Mouse (Mus musculus) E14TG2a.4 (cell line): ENCODE data around the gene Ptprf.

Source experiments
- H3K27me3 ChIP-seq: 2 replicates; pipeline ENCODE4 v1.6.1; 2014; ENCODE audit warnings: low read length, control low read depth; ENCODE audit not compliant: insufficient read depth
- H3K36me3 ChIP-seq: 2 replicates; pipeline ENCODE4 v1.6.1; 2014; ENCODE audit warnings: low read length, control low read depth; ENCODE audit not compliant: insufficient read depth
- H3K4me1 ChIP-seq: replicated peaks from 2 replicates; pipeline ENCODE4 v1.6.1; 2014; ENCODE audit warnings: low read depth, low read length, control low read depth
- H3K4me3 ChIP-seq: replicated peaks from 2 replicates; pipeline ENCODE4 v1.5.1; 2014; ENCODE audit warnings: mild to moderate bottlenecking, low read length
- H3K9me3 ChIP-seq: 2 replicates; pipeline ENCODE4 v1.6.1; 2014; ENCODE audit warnings: low read length, control low read depth
- CTCF ChIP-seq: conservative IDR thresholded peaks from 2 replicates; pipeline ENCODE4 v1.5.1; 2014; ENCODE audit warnings: low read length
- NANOG ChIP-seq: IDR thresholded peaks from 2 replicates; pipeline ENCODE4 v1.6.1; 2014; ENCODE audit warnings: borderline replicate concordance, low read length, mixed read lengths
- POU5F1 ChIP-seq: IDR thresholded peaks from 2 replicates; pipeline ENCODE4 v1.6.1; 2014; ENCODE audit warnings: low read length, borderline replicate concordance

The Ptprf gene

DNA sequence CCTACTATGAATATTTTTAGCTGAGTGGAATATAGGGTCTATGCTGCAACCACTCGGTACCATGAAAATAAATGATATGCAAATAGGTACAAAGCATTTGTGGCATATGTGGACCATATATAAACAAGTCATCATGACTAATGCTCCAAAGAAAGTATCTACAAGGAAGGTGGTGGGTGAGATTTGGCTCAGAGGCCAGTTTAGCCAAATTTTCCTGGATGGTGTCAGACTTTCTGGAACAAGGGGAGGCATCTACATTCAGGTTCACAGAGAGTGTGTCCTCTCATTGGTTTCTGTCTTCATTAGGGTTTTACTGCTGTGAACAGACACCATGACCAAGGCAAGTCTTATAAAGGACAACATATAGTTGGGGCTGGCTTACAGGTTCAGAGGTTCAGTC lies 19.3 kb upstream of the Ptprf start:
- TF ChIP-seq POU5F1 = no peak
- TF ChIP-seq NANOG = no peak
- TF ChIP-seq CTCF = no peak
- H3K4me1 ChIP-seq = 0 out of 2 replicates have a peak, but pooled peaks cover 7% of the 10 kb centered on the region
- H3K27me3 ChIP-seq = peaks cover 40% of the 10 kb centered on the region
- H3K4me3 ChIP-seq = no peak overlapping the region
- no peaks in the 10 kb centered on the region for H3K36me3 ChIP-seq
- H3K9me3 ChIP-seq = peaks cover 7% of the 10 kb centered on the region; the same call in 1 of the 2 replicates

DNA sequence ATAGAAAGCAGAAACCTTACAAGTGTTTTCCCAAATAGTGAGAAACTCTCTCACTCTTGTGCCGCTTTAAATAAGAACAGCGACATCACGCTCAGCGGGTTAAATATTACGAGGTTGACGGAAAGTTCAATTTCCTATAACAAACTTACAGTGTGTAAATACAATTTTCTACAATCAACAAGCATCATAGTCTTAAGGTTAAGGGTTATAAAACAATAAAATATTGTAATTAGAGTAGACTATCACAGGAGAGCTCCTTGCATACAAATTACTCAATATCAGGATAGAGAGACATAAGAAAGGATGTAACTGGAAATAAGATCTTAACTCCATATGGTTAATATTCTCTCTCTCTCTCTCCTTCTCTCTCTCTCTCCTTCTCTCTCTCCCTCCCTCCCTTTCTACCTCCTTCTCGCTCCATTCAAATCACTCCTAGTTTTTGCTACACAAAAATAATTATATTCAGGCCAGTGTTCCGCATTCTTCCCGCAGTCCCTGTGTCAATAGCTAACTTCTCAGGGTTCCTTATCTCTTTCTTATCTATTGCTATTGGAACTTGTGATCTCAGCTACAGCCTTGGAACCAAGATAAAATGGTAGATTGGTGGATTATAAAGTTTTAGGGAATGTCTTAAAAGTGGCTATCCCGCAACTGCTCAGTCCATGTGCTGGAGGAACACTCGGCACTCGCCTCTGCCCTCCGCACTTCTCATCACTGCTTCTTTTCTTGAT lies 16.5 kb upstream of the Ptprf start:
- Histone ChIP-seq H3K27me3 (peaks cover 32% of the 10 kb centered on the region), H3K9me3 (no peaks in the 10 kb centered on the region), H3K4me3 (no peak overlapping the region), H3K36me3 (no peaks in the 10 kb centered on the region), H3K4me1 (peaks cover 16% of the 10 kb centered on the region)
- no peak for TF ChIP-seq POU5F1
- no peak for TF ChIP-seq CTCF
- no peak for TF ChIP-seq NANOG

DNA sequence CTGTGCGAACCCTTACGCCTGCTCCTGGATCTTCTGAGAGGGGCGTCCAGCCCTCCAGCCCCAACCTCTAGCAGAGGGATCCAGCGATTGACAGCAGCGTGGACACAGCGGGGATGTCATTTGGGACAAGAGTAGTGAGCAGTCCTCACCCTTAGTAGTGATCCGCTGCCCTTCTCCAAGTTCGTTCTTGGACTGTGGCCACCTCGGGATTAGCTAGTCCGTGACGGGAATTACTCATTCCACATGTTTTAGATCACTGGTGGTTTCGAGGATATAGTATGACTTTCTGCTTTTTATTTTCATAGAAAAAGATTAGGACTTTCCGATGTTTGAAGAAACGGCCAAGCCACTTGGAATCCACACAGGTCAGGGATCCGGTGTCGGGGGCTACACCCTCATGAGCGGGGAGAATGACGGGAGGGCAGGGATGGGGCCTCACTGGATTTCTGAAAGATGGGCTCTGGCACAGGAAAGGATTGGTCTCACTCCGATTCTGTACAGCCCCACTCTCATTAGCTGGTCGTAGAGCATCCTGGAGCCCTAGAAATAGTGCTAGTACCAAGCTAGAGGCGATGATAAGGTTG lies 15.0 kb upstream of the Ptprf start:
- no peaks in the 10 kb centered on the region for H3K9me3 ChIP-seq
- no peak overlapping the region for H3K4me3 ChIP-seq
- peaks cover 24% of the 10 kb centered on the region for H3K27me3 ChIP-seq
- H3K36me3 ChIP-seq = no peaks in the 10 kb centered on the region
- peaks cover 16% of the 10 kb centered on the region for H3K4me1 ChIP-seq
- TF ChIP-seq CTCF = no peak
- no peak for TF ChIP-seq NANOG
- no peak for TF ChIP-seq POU5F1

DNA sequence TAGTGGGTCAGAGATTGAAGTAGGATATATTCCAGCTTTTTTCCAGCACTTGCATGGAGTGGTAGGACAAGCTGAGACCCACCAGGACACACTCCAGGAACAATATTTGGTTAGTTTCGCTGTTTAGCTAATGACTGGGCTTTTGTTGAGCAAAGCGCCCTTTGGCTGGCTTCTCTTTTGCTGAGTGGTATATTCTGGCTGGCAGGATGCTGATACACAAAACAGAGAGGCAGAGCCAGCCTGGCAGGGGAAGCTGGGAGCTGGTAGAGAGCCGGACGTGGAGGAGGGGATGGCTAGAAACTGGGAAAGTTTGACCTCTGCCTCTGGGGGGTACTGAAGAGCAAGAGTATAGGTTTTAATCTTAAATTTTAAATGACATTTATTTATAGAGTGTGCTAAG lies 13.8 kb upstream of the Ptprf start:
- Histone ChIP-seq H3K4me1 (peaks cover 16% of the 10 kb centered on the region), H3K9me3 (no peaks in the 10 kb centered on the region), H3K36me3 (no peaks in the 10 kb centered on the region), H3K4me3 (no peak overlapping the region), H3K27me3 (peaks cover 21% of the 10 kb centered on the region)
- TF ChIP-seq POU5F1 = no peak
- TF ChIP-seq CTCF = no peak
- TF ChIP-seq NANOG = no peak

DNA sequence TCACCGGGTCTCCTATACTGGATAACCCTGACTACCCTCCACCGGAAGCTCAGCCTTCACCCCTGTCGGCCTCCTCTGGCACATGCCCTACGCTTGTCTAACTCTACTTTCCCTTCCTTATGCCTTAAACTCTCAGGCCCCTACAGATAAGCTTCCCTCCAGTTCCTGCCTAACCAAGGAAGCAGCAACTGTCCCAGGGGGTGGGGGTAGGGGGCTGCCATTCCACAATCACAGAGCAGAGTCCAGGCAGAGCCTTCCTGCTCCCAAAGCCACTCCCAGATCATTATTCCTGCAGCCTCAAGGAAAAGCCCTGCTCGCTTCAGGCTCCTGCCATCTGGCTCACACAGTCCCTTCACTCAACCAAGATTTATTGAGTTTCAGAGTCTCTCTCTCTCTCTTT lies 6.6 kb upstream of the Ptprf start:
- no peak overlapping the region for H3K4me3 ChIP-seq
- H3K36me3 ChIP-seq = no peaks in the 10 kb centered on the region
- H3K27me3 ChIP-seq = peaks cover 13% of the 10 kb centered on the region

DNA sequence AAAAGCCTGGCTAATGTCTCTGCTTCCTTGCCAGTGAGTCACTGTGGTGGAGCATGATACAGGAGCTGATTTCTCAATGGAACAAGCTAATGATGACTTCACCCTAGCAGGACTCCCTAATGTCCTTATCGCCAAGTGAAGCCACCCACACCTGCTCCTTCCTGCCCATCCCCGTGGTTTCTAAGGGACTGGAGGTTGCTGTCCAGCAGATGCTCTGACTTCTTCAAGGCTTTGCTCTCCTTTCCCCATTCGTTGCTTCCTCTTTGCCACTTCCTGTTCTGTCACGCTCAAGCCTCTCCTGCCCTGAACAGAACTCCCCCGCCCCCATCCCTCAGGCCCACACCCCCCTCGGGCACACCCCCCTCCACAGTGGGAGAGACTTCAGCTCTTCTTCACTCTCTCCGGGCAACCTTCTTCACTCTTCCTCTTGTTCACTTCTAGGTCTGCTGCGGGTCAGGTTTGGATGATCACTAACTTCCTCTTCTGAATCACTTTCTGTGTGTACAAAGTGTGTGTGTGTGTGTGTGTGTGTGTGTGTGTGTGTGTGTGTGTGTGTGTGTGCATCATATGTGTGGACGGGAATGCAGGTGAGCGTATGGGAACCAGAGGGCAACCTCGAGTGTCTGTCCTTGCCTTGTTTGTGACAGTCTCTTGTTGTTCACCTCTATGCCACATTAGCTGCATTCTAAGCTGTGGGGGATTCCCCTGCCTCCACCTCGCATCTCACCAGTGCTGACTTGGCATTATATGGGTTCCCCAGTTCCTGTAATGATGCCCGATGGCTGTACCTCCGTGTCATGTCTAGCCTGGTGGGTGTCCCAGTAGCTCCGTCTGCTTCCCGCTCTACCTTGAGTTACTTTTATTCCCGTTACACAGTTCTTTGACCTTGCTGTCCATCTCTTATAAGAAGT lies 4.7 kb upstream of the Ptprf start:
- H3K27me3 ChIP-seq = peaks cover 13% of the 10 kb centered on the region
- peaks cover 34% of the 10 kb centered on the region for H3K4me1 ChIP-seq
- no peaks in the 10 kb centered on the region for H3K36me3 ChIP-seq
- H3K9me3 ChIP-seq = no peaks in the 10 kb centered on the region
- no peak overlapping the region for H3K4me3 ChIP-seq
- TF ChIP-seq NANOG (no peak), CTCF (no peak), POU5F1 (no peak)

More for the DNA sequence above, 6.6 kb upstream of the Ptprf start:
- TF ChIP-seq CTCF (no peak), NANOG (no peak), POU5F1 (no peak)
- Histone ChIP-seq H3K9me3 (no peaks in the 10 kb centered on the region), H3K4me1 (peaks cover 20% of the 10 kb centered on the region)

DNA sequence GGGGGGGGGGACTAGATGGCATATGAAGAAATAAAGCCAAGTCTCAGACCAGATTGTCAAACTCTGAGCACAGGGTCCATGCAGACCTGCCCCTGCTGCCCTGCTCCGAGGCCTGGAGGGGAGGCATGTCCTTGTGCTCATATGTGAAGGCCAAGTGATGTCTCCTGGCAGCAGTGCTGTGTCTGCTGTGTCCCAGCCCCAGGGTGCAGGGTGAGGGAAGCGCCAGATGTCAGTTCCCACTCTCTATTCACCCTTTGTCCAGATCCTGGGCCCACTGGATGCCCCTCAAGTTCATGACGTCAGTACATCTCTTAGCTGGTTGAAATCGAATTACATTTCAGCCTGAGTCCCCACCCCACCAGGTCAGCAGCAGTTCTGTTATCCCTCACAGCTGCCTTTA lies 3.6 kb upstream of the Ptprf start:
- Histone ChIP-seq H3K9me3 (no peaks in the 10 kb centered on the region), H3K4me3 (no peak overlapping the region), H3K4me1 (peaks cover 38% of the 10 kb centered on the region), H3K27me3 (peaks cover 13% of the 10 kb centered on the region), H3K36me3 (no peaks in the 10 kb centered on the region)
- TF ChIP-seq NANOG = no peak
- no peak for TF ChIP-seq CTCF
- no peak for TF ChIP-seq POU5F1

DNA sequence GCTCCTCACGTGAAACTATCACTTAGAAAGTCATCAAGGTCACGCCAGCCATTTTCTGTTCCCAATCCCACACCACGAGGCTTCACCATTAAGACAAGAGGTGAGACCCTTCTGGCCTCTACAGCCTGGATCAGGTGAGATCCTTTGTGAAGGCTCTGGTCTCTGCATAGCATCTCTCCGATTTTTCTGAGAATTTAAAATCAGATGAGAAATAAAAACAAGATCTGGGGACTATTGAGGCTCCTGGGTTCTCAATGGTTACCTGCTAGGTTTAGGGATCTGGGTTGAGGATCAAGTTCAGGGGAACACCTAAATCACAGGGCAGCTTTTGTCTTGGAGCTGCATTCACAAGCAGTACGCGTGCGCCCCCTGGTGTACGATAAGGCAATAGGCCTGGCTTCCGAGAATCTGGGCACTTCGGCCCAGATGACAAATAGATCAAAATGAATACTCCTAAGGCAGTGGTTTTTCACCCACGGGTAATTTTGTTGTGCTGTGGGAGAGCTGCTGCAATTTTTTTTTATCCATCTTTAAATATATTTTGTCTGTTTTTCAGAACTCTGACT lies 1.6 kb upstream of the Ptprf start:
- H3K36me3 ChIP-seq = peaks cover 15% of the 10 kb centered on the region
- peaks cover 54% of the 10 kb centered on the region for H3K4me1 ChIP-seq
- peaks cover 12% of the 10 kb centered on the region for H3K27me3 ChIP-seq
- no peaks in the 10 kb centered on the region for H3K9me3 ChIP-seq
- no peak overlapping the region for H3K4me3 ChIP-seq
- TF ChIP-seq CTCF (peak; percentile 95), NANOG (no peak)
